Mouse (Mus musculus) olfactory bulb, adult 2 months (tissue): ENCODE data around the gene St6galnac4.

ENCODE experiments used
- CTCF ChIP-seq: fragments of 200-500 bp; IDR thresholded peaks from 2 replicates; pipeline ENCODE4 v1.5.1; 2012; ENCODE audit warnings: low read depth, mild to moderate bottlenecking, low read length, moderate library complexity; ENCODE audit not compliant: insufficient read depth
- POLR2A ChIP-seq: fragments of 200-500 bp; IDR thresholded peaks from 2 replicates; pipeline ENCODE4 v1.6.1; 2012; ENCODE audit warnings: mild to moderate bottlenecking, low read depth, low read length, moderate library complexity; ENCODE audit not compliant: insufficient read depth

- TF ChIP-seq POLR2A (no peak), CTCF (no peak)
These were observed 10.4 kb upstream of the St6galnac4 start for GRCm38 (mm10) chr2:32576532-32576931.
